Mouse (Mus musculus) cortical plate, adult 2 months (tissue): ENCODE measurements around the gene Cxcl16. TPM values are rescaled to one million over a fixed set of nuclear protein-coding genes. Genes with fewer than 3 reads are reported as not detected.
A peak's percentile ranks its signal among the peaks of the same experiment; 100 is the strongest.
"Not testable (repeated sequence)": the region's sequence is repeated elsewhere in the genome, so short reads cannot be mapped to it uniquely, and the experiment has no call there.

ENCODE experiments used
- H3K27ac ChIP-seq: fragments of 200-500 bp; 2 replicates; pipeline ENCODE4 v1.5.1; 2012; ENCODE audit warnings: low read length, control low read depth, inconsistent platforms; ENCODE audit not compliant: insufficient read depth
- H3K4me1 ChIP-seq: fragments of 200-500 bp; 2 replicates; pipeline ENCODE4 v1.6.1; 2011; ENCODE audit warnings: low read length; ENCODE audit not compliant: control insufficient read depth, insufficient read depth
- H3K4me3 ChIP-seq: fragments of 200-500 bp; 2 replicates; pipeline ENCODE4 v1.5.1; 2011; ENCODE audit warnings: mild to moderate bottlenecking, low read length, control low read depth; ENCODE audit not compliant: insufficient read depth
- CTCF ChIP-seq: fragments of 200-500 bp; IDR thresholded peaks from 2 replicates; pipeline ENCODE4 v1.5.1; 2011; ENCODE audit warnings: mild to moderate bottlenecking, control low read depth, low read length; ENCODE audit not compliant: insufficient read depth; ENCODE audit errors: extremely low read depth
- POLR2A ChIP-seq: fragments of 200-500 bp; IDR thresholded peaks from 2 replicates; pipeline ENCODE4 v1.6.1; 2011; ENCODE audit warnings: mild to moderate bottlenecking, low read length, control low read depth; ENCODE audit not compliant: insufficient read depth; ENCODE audit errors: extremely low read depth
- polyA plus RNA-seq: library from polyadenylated mRNA; depleted of rRNA; stranded (reverse); fragments of >200 nt; gene quantifications from 2 replicates; pipeline ENCODE4 v1.2.3, GENCODE M21; 2012

Gene Cxcl16
- polyA plus RNA-seq, 1 experiment, result 2.4 TPM

GRCm38 (mm10) chr11:70440637-70441036 is 19.1 kb downstream of the Cxcl16 start:
- no peak overlapping the region for H3K27ac ChIP-seq
- H3K4me3 ChIP-seq, result no peak overlapping the region
- no peaks in the 10 kb centered on the region for H3K4me1 ChIP-seq
- TF ChIP-seq CTCF, result no peak

GRCm38 (mm10) chr11:70438728-70439374 is 20.9 kb downstream of the Cxcl16 start:
- Histone ChIP-seq H3K4me3 (no peak overlapping the region), H3K27ac (no peak overlapping the region), H3K4me1 (no peaks in the 10 kb centered on the region)
- TF ChIP-seq POLR2A, result no peak

- Histone ChIP-seq H3K4me1 (peaks cover 3% of the 10 kb centered on the region), H3K27ac (no peak overlapping the region), H3K4me3 (no peak overlapping the region)
- no peak for TF ChIP-seq CTCF
- TF ChIP-seq POLR2A, result no peak
Measured at GRCm38 (mm10) chr11:70437426-70437825, 22.4 kb downstream of the Cxcl16 start.

- TF ChIP-seq POLR2A (no peak), CTCF (no peak)
- no peak overlapping the region for H3K27ac ChIP-seq
- no peak overlapping the region for H3K4me3 ChIP-seq
- peaks cover 3% of the 10 kb centered on the region for H3K4me1 ChIP-seq
Measured at GRCm38 (mm10) chr11:70435476-70435875, 24.3 kb downstream of the Cxcl16 start.

- Histone ChIP-seq H3K27ac (no peak overlapping the region), H3K4me3 (no peak overlapping the region), H3K4me1 (peaks cover 3% of the 10 kb centered on the region)
- TF ChIP-seq POLR2A, result no peak
Measured at GRCm38 (mm10) chr11:70433951-70434350, 25.8 kb downstream of the Cxcl16 start.

GRCm38 (mm10) chr11:70433569-70433943 is 26.2 kb downstream of the Cxcl16 start:
- Histone ChIP-seq H3K27ac (no peak overlapping the region), H3K4me1 (peaks cover 3% of the 10 kb centered on the region), H3K4me3 (peak overlapping the region; percentile 30)
- TF ChIP-seq CTCF (no peak), POLR2A (no peak)

- H3K4me1 ChIP-seq, result peaks cover 3% of the 10 kb centered on the region
- peak overlapping the region; percentile 73 for H3K27ac ChIP-seq
- TF ChIP-seq POLR2A (no peak), CTCF (no peak)
- peak overlapping the region; percentile 30 for H3K4me3 ChIP-seq
Measured at GRCm38 (mm10) chr11:70432895-70433568, 26.8 kb downstream of the Cxcl16 start.

GRCm38 (mm10) chr11:70432048-70432894 is 27.5 kb downstream of the Cxcl16 start, which contains the start of gene Arrb2:
TSS of gene Arrb2 (plus strand) at chr11:70432635.
- TF ChIP-seq POLR2A (peak; percentile 76; the same call in 1 of the 2 replicates), CTCF (peak; percentile 61)
- H3K27ac ChIP-seq, result peak within 1 kb of the TSS; percentile 73
- peaks cover 3% of the 10 kb centered on the region for H3K4me1 ChIP-seq
- peak within 1 kb of the TSS; percentile 30 for H3K4me3 ChIP-seq

- peak overlapping the region; percentile 30; the same call in 1 of the 2 replicates for H3K4me3 ChIP-seq
- no peak overlapping the region for H3K27ac ChIP-seq
- peaks cover 3% of the 10 kb centered on the region for H3K4me1 ChIP-seq
- no peak for TF ChIP-seq CTCF
- no peak for TF ChIP-seq POLR2A
Measured at GRCm38 (mm10) chr11:70431574-70431973, 28.2 kb downstream of the Cxcl16 start.

GRCm38 (mm10) chr11:70426598-70426997 is 33.2 kb downstream of the Cxcl16 start:
- not testable (repeated sequence) for H3K27ac ChIP-seq, H3K4me1 ChIP-seq, H3K4me3 ChIP-seq
